Mouse (Mus musculus) left cerebral cortex, adult 11 months (tissue): ENCODE measurements around the gene Mospd3.
"Not testable (repeated sequence)": the region's sequence is repeated elsewhere in the genome, so short reads cannot be mapped to it uniquely, and the experiment has no call there.

Source experiments
- DNase-seq: peaks from one replicate; pipeline ENCODE4 v3.0.0; 2022; ENCODE audit warnings: low spot score

Gene Mospd3

GRCm38 (mm10) chr5:137615347-137615746 is 14.5 kb upstream of the Mospd3 start:
- DNase-seq: no peak

GRCm38 (mm10) chr5:137614921-137615320 is 14.1 kb upstream of the Mospd3 start:
- not testable (repeated sequence) for DNase-seq

GRCm38 (mm10) chr5:137613550-137613949 is 12.7 kb upstream of the Mospd3 start, which contains the start of gene Pcolce:
Gene Pcolce, minus strand, starts transcription at chr5:137613784.
- DNase-seq: no peak

DNA sequence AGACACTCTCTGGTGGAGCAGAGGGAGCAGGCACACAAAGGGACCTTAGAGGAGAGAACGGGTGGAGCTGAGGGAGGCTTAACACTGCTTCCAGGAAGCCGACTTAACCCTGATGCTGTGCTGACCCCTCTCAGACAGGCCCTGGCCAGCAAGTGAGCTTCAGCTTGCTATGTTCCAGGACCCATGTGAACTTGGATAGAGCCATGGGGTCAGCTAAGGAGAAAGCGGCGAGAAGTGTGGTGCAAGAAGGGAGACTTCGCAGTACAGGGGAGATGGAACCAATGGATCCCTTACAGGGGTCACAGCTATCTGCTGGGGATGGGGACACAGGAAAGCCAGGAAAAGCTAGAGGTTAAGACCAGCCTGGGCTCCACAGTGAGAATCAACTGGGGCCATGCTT is 12.2 kb upstream of the Mospd3 start:
- DNase-seq: no peak

- DNase-seq: no peak
Measured at GRCm38 (mm10) chr5:137611245-137611602, 10.4 kb upstream of the Mospd3 start.

GRCm38 (mm10) chr5:137610548-137611244 is 9.8 kb upstream of the Mospd3 start:
- no peak for DNase-seq

- DNase-seq: no peak
Measured at GRCm38 (mm10) chr5:137610056-137610455, 9.2 kb upstream of the Mospd3 start.

DNA sequence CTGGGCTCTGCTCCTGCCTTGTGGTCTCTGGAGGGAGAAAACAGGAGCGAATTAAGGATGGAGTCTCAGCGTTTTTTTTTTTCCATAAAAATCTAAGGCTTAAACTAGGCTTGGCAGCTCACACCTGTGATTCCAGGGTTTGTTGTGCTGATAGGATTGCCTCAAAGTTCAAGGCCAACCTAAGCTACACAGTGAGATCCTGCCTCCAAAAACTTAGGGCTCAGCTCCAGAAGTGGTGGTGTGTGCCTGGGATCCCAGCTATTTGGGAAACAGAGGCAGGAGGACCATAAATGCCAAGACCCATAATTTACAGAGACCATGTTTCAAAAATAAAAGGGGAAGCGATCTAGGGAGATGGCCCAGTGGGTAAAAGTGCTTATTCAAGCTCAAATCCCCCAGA is 8.4 kb upstream of the Mospd3 start:
- DNase-seq: no peak

DNA sequence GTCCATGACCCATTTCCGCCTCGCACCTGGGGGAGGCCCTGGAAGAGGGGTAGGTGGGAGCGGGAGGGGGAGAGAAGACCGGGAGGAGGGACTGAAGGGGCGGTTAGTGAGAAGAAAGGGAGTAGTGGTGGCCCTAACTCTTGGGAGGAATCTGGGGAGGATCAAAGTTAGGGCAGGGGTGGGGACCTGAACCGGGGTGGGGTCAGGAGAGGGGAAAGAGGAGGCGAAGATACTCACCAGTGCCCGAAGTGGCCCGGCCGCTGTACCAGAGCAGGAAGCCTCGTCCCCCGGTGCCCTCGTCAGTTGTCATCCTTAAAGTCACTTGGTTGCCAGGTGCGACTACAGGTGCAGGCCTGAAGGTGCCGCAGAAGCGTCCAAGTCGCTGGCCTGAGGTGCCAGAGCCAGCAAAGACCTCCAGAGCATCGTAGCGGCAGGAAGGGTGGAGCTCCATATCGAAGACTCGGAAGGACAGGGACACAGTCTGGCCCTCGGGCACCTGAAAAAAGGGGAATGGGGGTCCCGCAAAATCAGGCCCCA is 7.9 kb upstream of the Mospd3 start:
- DNase-seq: no peak

DNA sequence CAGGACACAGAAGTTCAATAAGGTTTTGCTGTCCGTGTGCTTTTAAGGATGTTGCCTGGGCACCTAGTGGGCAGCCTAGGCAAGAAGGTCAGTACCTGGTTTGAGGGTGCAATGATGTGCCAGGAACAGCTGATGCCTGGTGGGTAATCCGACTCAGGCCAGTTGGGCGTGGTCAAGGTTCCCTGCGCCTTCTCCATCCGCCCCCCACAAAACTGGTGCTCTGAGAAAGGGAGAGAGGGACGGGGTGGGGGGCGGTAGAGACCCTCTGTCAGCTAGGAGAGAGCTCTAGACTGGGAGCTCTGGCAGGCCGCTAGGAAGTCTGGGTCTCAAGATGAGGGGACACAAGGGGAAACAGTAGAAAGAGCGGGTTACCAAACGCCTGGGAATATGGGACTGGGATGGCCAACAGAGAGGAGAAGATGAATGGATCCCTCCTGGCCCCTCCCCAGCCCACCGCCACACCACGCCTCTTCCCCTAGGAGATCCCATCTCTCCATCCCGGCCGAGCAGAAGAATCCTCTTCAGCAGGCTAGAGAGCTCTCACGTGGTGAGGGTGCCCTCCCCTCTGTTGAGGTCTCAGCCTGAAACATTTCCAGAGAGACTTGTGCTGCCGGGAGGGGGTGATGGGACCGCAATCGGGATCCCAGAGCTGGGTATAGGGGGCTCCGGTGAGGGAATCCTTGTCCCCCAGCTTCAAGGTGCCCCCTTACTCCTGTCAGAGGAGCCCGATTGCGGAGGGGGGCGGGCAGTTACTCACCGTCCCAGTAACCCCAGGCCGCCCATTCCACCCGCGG is 7.2 kb upstream of the Mospd3 start:
- no peak for DNase-seq

- DNase-seq: no peak
Measured at GRCm38 (mm10) chr5:137601365-137601729, 489 bp upstream of the Mospd3 start.

- DNase-seq: no peak
Measured at GRCm38 (mm10) chr5:137600281-137600618, 608 bp downstream of the Mospd3 start.

GRCm38 (mm10) chr5:137599600-137599999 is 1.3 kb downstream of the Mospd3 start:
- no peak for DNase-seq

- DNase-seq: no peak
Measured at GRCm38 (mm10) chr5:137598100-137598826, 2.6 kb downstream of the Mospd3 start.

GRCm38 (mm10) chr5:137597625-137598024 is 3.2 kb downstream of the Mospd3 start:
- no peak for DNase-seq

DNA sequence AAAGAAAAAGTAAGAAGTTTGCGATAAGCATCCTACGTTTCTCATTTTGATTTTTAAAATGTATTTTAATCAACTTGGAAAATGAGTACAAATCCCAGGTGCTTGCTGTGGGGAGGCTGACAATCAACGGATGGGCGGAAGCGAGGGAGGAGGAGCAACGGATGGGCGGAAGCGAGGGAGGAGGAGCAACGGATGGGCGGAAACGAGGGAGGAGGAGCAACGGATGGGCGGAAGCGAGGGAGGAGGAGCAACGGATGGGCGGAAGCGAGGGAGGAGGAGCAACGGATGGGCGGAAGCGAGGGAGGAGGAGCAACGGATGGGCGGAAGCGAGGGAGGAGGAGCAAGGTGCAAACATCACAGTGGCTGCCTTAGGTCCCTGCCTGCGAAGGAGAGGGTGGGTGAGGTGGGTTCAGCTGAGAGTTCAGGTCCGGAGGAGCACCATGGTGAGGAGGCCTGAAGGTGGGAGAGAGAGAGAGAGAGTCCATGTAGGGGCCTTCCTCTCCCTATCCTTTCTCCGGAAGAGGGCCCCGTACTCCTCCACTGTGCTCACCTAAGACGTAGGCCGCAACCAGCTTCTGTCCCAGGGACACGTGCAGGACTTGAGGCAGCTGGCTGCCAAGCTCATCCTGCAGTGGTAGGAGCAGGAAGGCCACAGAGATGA is 4.1 kb downstream of the Mospd3 start:
- DNase-seq: no peak

GRCm38 (mm10) chr5:137595921-137596320 is 4.9 kb downstream of the Mospd3 start:
- DNase-seq: no peak

DNA sequence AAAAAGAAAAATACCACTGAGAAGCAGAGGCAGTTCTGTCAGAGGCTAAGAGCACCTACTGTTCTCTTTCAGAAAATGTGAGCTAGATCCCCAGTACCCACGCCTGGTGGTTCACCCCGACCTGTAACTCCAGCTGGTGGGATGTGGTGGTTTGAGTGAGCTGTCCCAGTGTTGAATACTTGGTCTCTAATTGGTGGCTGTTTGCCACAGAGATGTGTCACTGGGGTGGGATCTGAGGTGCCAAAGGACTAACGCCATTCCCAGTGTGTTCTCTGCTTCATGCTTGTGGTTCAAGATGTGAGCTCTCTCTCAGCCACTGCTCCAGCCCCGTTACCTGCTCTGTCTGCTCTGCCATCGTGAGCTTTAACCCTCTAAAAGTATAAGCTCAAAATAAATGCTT is 10.4 kb downstream of the Mospd3 start:
- DNase-seq: no peak

DNA sequence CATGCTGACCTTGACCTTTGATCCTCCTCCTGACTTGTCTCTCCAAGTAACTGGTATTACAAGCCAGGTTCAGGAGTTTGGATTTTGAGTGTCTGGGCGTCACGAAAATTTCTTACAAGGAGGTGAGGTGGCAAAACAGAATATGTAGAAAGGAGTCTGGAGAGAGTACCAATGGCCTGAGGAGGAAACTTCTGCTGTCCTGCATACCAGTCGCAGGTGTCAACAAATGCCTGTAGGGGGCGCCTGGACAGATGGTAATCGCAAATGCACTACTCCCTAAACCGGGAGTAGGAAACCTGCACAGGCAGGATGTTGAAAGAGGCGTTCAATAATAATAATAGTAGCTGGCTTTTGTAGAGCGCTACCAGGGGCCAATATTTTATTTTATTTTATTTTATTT is 15.9 kb downstream of the Mospd3 start:
- no peak for DNase-seq

DNA sequence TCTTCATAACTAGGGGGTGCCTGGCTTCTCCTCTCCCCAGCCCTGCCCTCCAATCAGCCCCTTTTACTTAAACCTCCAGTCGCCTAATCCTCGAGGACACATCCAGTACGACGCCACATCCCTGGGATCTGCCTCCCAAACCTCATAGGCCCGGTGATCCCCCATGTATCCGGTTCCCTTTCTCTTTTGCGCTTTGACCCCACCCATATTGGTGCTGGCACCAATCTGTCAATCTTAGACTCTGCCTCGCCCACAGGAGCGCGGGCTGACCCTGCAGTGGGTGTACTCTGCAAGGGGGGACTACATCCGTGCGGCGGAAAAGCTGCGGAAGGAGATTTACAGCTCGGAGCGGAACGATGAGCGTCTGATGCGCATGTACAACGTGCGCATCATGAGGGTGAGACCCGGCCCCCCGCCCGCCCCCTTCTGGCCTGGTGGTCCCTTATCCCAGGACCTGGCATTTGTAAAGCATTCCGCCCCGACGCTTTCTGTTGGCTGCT is 17.1 kb downstream of the Mospd3 start:
- no peak for DNase-seq

- DNase-seq: no peak
Measured at GRCm38 (mm10) chr5:137582702-137583101, 18.2 kb downstream of the Mospd3 start.

DNA sequence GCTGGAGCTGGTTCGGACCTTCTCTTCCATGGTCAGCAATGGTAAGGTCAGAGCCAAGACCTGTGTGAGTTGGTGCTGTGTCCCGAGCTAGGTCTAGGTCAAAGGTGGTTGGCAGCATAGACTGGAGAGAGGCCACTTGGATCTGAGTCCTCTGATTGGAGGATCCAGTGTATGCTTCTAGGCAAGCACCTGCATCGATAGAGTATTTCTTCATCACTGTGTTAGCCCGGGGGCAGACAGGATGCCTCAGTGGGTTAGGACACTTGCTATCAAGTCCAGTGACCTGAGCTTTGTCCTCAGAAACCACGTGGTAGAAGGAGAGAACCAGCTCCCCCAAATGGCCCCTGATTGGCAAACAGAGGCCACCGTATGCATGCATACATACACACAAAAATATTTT is 20.6 kb downstream of the Mospd3 start:
- DNase-seq: no peak
